Mouse (Mus musculus) bone marrow macrophage, adult 2 months (primary cell): ENCODE data around the gene Slc38a10.

Source experiments
- CTCF ChIP-seq: IDR thresholded peaks from 2 replicates; pipeline ENCODE4 v1.5.1; 2012; ENCODE audit warnings: low read depth, mild to moderate bottlenecking, low read length, moderate library complexity
- POLR2A ChIP-seq: IDR thresholded peaks from 2 replicates; pipeline ENCODE4 v1.6.1; 2012; ENCODE audit warnings: mild to moderate bottlenecking, low read depth, low read length, borderline replicate concordance

DNA sequence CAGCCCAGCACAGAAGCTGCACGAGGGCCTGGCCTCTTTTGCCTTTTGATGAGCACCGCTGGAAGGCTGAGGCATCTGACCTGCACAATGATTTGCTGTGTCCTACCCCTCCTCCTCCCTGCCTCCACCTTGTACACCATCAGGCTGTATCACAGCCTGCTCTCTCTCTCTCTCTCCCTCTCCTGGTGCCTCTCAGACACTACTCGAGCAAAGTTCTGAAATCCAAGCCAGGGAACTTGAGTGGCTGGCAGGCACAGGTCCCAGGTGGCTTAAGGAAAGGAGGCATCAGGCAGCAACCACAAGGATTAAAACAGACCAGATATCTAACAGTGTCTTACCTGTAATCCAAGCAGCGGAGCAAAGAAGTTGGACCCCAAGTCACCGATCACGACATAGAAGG lies 10.9 kb downstream of the Slc38a10 start:
- no peak for TF ChIP-seq CTCF
- no peak for TF ChIP-seq POLR2A
